Mouse (Mus musculus): ENCODE results near the gene Tgfb1i1. TPM values are rescaled to one million over a fixed set of nuclear protein-coding genes. Genes with fewer than 3 reads are reported as not detected.

Tgfb1i1 gene
- polyA plus RNA-seq (2021): 98.6 TPM

DNA sequence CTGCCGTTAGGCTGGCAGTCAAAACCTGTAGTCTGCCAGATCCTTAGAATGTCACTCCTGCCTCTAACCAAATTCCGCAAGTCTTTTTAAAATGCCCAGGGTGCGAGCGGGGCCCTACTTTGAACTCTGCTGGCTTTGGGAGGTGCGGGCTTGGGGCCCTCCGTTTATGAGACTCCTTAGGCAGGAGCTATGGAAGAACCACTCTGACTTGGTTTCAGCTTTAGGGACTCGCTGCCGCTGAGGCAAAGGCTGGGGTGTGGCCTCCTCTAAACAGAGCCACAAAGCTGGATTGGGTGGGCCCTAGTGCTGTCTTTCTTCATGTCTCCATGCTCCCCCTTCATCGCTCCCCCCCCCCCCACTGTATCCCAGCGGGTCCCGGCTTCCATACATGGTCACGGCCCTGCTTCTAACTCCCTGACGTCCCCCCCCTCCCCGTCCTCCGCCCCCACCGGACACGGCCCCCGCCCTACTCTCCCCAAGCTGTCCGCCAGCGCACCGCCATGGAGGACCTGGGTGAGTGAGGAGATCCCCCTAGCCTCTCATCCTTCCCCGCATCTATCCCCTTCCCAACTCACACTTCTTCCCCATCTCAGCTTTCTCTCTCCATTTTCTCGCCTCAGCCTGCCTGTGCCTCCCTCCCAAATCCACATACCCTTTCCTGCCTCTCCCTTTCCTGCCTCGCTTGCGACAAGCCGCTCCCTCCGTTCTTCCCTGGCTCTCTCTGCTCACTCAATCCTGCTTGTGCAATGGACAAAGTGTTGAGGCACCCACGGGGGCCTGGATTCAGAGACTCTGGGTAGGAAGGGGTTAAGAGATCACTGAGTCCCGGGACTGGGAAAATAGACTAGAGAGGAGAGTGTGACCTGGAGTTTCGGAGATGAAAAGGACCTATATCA lies at the start of gene Tgfb1i1:
TSS of gene Tgfb1i1 (plus strand) at position 317 of the 896 bp plus-strand sequence.
- TF ChIP-seq CTCF (IDR thresholded peaks at IDR 0.05): no peak
- H3K27me3 ChIP-seq: no peaks in the 10 kb centered on the region
- in situ Hi-C loops (cut with MboI; ENCODE audit: low pct_unique_long_range_greater_than_20kb): loop anchor here (5.0 kb wide), 3 partner anchors 46 to 456 kb away; no protein-coding TSS in a partner anchor
- ChIA-PET CTCF (interaction anchor here (0.7 to 1.6 kb wide), 3 partner anchors 9 to 97 kb away, joined by 3 read pairs; partner anchors contain the start of genes 9130023H24Rik and Armc5), POLR2A (interaction anchor here (0.6 to 2.1 kb wide), 2 partner anchors 9 to 116 kb away, joined by 3 to 13 read pairs; partner anchors contain the start of genes 9130023H24Rik and Armc5)
- peak; percentile 13 for DNase-seq (ENCODE audit: low read depth, low spot score)
- peak; percentile 27 for ATAC-seq

DNA sequence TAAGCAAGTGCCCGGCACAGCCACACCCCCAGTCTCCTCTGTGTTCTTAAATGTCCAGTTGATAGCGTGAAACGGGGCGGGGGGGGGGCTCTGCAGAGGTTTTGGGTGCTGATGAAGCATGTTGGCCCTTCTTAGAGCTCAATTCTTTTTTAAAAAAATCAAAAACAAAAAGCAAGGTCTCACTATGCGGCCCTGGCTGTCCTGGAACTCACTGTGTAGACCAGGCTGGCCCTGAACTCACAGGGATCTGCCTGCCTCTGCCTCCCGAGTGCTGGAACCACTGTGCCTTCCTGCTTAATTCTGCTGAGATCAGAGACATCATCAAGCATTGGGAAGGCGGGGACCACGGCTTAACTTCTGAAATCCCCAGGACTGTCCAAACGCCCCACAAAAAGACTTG lies 45.0 kb upstream of the Tgfb1i1 start:
- peaks cover 6% of the 10 kb centered on the region for H3K27me3 ChIP-seq
- TF ChIP-seq CTCF (IDR thresholded peaks at IDR 0.05): no peak
- no peak for ATAC-seq
- ChIA-PET POLR2A (no interaction called here), CTCF (no interaction called here)
- in situ Hi-C loops (cut with MboI; ENCODE audit: low pct_unique_long_range_greater_than_20kb): loop anchor here (10.0 to 25.0 kb wide), 2 partner anchors 207 to 539 kb away; partner anchors contain the start of gene Pycard
- no peak for DNase-seq (ENCODE audit: low read depth, low spot score)

- TF ChIP-seq CTCF (IDR thresholded peaks at IDR 0.05): no peak
- peaks cover 6% of the 10 kb centered on the region for H3K27me3 ChIP-seq
- ATAC-seq (no peak), DNase-seq (ENCODE audit: low read depth, low spot score) (no peak)
- in situ Hi-C loops (cut with MboI; ENCODE audit: low pct_unique_long_range_greater_than_20kb): loop anchor here (10.0 to 25.0 kb wide), 2 partner anchors 208 to 541 kb away; partner anchors contain the start of gene Pycard
- ChIA-PET CTCF (no interaction called here), POLR2A (no interaction called here)
These were observed 43.5 kb upstream of the Tgfb1i1 start for GRCm38 (mm10) chr7:128203071-128203470.

DNA sequence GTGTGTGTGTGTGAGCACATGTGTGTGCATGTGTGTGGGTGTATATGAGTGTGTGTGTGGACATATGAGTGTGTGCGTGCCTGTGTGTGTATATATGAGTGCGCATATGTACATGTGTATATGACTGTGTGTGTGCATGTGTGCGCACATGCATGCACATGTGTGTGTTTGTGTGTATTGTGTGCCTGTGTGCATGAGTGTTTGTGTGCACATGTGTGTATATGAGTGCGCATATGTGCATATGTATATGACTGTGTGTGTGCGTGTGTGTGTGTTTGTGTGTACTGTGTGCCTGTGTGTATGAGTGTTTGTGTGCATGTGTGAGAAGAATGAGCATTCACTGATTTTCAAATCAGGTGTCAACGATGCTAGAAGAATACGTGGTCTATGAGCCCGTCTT lies 42.4 kb upstream of the Tgfb1i1 start:
- TF ChIP-seq CTCF (IDR thresholded peaks at IDR 0.05): no peak
- POLR2A ChIA-PET: no interaction called here
- DNase-seq (ENCODE audit: low read depth, low spot score) (no peak), ATAC-seq (no peak)
- CTCF ChIA-PET: no interaction called here
- peaks cover 6% of the 10 kb centered on the region for H3K27me3 ChIP-seq
- in situ Hi-C loops (cut with MboI; ENCODE audit: low pct_unique_long_range_greater_than_20kb): loop anchor here (10.0 to 25.0 kb wide), 2 partner anchors 209 to 542 kb away; partner anchors contain the start of gene Pycard

DNA sequence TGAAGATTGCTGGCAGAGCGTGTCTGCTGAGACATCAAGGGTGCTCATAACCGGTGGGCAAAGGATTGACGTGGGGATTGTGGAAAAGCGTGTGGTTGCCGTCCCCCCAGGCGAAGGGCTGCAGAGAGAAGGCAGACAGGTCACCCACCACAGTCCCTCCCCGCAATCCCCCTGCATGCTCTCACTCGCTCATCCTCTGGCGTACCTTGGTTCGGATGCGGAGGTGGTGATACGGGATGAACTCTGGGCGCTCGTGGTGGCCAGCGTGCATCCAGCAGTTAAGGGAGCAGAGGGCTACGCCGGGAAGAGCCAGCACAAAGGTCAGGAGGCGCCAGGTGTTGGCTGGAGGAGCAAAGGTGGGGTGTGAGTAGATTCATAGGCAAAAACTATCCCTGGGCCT lies 40.9 kb upstream of the Tgfb1i1 start:
- TF ChIP-seq CTCF (IDR thresholded peaks at IDR 0.05): no peak
- DNase-seq (ENCODE audit: low read depth, low spot score) (no peak), ATAC-seq (no peak)
- CTCF ChIA-PET: no interaction called here
- in situ Hi-C loops (cut with MboI; ENCODE audit: low pct_unique_long_range_greater_than_20kb): loop anchor here (5.0 to 25.0 kb wide), 3 partner anchors 103 to 543 kb away; partner anchors contain the start of gene Pycard
- peaks cover 6% of the 10 kb centered on the region for H3K27me3 ChIP-seq
- POLR2A ChIA-PET: no interaction called here

- peaks cover 8% of the 10 kb centered on the region for H3K27me3 ChIP-seq
- ChIA-PET CTCF (interaction anchor here (1.7 kb wide), 1 partner anchor 20 kb away, joined by 3 read pairs; no protein-coding TSS in a partner anchor), POLR2A (no interaction called here)
- in situ Hi-C loops (cut with MboI; ENCODE audit: low pct_unique_long_range_greater_than_20kb): loop anchor here (5.0 to 25.0 kb wide), 3 partner anchors 104 to 544 kb away; partner anchors contain the start of gene Pycard
- no peak for DNase-seq (ENCODE audit: low read depth, low spot score)
- no peak for ATAC-seq
- no peak for TF ChIP-seq CTCF (IDR thresholded peaks at IDR 0.05)
These were observed 40.5 kb upstream of the Tgfb1i1 start, which contains the start of gene Cox6a2 for GRCm38 (mm10) chr7:128206152-128206551. Gene Cox6a2 (minus strand): TSS chr7:128206387.

DNA sequence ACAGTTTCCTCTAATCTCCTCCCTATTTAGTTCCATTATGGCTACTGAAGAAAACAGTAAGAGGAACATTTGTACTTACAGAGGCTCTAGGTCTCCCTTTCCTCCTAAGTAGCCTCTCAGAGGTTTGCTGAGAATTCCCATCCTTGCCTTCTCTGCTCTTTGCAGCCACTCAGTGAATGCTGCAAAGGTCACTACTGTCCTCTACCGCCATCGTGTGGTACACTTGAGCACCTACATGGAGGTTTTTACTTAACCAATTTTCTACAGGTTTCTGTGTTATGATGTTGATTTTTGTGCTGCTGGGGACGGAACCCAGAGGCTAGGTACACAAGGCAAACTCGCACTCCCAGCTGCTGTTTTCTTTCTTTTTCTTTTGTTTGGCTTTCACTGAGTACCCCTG lies 38.4 kb upstream of the Tgfb1i1 start:
- POLR2A ChIA-PET: no interaction called here
- in situ Hi-C loops (cut with MboI; ENCODE audit: low pct_unique_long_range_greater_than_20kb): loop anchor here (5.0 to 25.0 kb wide), 3 partner anchors 106 to 546 kb away; partner anchors contain the start of gene Pycard
- peak; percentile 88 for TF ChIP-seq CTCF (IDR thresholded peaks at IDR 0.05)
- DNase-seq (ENCODE audit: low read depth, low spot score): peak; percentile 9
- CTCF ChIA-PET: interaction anchor here (0.6 kb wide), 1 partner anchor 410 kb away, joined by 3 read pairs; no protein-coding TSS in a partner anchor
- H3K27me3 ChIP-seq: peaks cover 5% of the 10 kb centered on the region
- ATAC-seq: no peak

- in situ Hi-C loops (cut with MboI; ENCODE audit: low pct_unique_long_range_greater_than_20kb): loop anchor here (5.0 to 25.0 kb wide), 3 partner anchors 108 to 548 kb away; partner anchors contain the start of gene Pycard
- ATAC-seq: no peak
- no peak for TF ChIP-seq CTCF (IDR thresholded peaks at IDR 0.05)
- ChIA-PET CTCF (no interaction called here), POLR2A (no interaction called here)
- H3K27me3 ChIP-seq: peaks cover 6% of the 10 kb centered on the region
- no peak for DNase-seq (ENCODE audit: low read depth, low spot score)
These were observed 36.8 kb upstream of the Tgfb1i1 start for GRCm38 (mm10) chr7:128209826-128210225.

- DNase-seq (ENCODE audit: low read depth, low spot score): no peak
- TF ChIP-seq CTCF (IDR thresholded peaks at IDR 0.05): no peak
- ChIA-PET POLR2A (no interaction called here), CTCF (interaction anchor here (1.6 kb wide), 1 partner anchor 17 kb away, joined by 4 read pairs; the partner anchor contains the start of gene Armc5)
- in situ Hi-C loops (cut with MboI; ENCODE audit: low pct_unique_long_range_greater_than_20kb): loop anchor here (25.0 kb wide), 1 partner anchor 558 kb away; no protein-coding TSS in a partner anchor
- no peak for ATAC-seq
- peaks cover 24% of the 10 kb centered on the region for H3K27me3 ChIP-seq
These were observed 26.7 kb upstream of the Tgfb1i1 start for GRCm38 (mm10) chr7:128219952-128220351.

- ChIA-PET POLR2A (no interaction called here), CTCF (interaction anchor here (1.2 to 1.6 kb wide), 2 partner anchors 16 to 504 kb away, joined by 3 to 4 read pairs; partner anchors contain the start of gene Armc5)
- no peak for TF ChIP-seq CTCF (IDR thresholded peaks at IDR 0.05)
- in situ Hi-C loops (cut with MboI; ENCODE audit: low pct_unique_long_range_greater_than_20kb): loop anchor here (25.0 kb wide), 1 partner anchor 559 kb away; no protein-coding TSS in a partner anchor
- peaks cover 16% of the 10 kb centered on the region for H3K27me3 ChIP-seq
- no peak for DNase-seq (ENCODE audit: low read depth, low spot score)
- no peak for ATAC-seq
These were observed 25.7 kb upstream of the Tgfb1i1 start for GRCm38 (mm10) chr7:128220936-128221335.
